Mouse (Mus musculus) cerebellum, adult 2 months (tissue): ENCODE data around the gene Gm11146.

Experiments used
- CTCF ChIP-seq: fragments of 200-500 bp; IDR thresholded peaks from 2 replicates; pipeline ENCODE4 v1.5.1; 2011; ENCODE audit warnings: low read depth, mild to moderate bottlenecking, control low read depth, low read length, moderate library complexity, borderline replicate concordance; ENCODE audit not compliant: insufficient read depth
- POLR2A ChIP-seq: fragments of 200-500 bp; IDR thresholded peaks from 2 replicates; pipeline ENCODE4 v1.6.1; 2011; ENCODE audit warnings: low read length, control low read depth, borderline replicate concordance; ENCODE audit not compliant: insufficient read depth

DNA sequence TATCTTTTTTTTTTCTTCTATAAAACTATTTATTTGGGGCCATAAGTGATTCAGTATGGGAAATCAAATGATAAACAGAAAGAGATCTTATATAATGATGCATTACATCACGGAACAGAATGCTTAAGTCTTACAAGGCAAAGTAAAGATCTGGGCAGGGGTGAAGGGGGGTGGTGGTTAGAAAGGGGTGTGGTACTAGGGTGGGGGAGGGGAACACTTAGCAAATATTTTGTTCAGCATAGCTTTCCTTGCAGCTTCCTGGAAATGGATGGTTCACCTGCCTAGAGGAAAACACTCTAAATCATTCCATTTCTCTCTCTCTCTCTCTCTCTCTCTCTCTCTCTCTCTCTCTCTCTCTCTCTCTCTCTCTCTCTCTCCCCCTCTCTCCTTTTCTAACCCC is 43.1 kb upstream of the Gm11146 start:
- no peak for TF ChIP-seq POLR2A
- TF ChIP-seq CTCF = no peak
